Mouse (Mus musculus): ENCODE results near the gene Slc16a10. TPM values are rescaled to one million over a fixed set of nuclear protein-coding genes. Genes with fewer than 3 reads are reported as not detected.

Gene Slc16a10
- total RNA-seq, 2 experiments from 2014 or later = 30.0 to 33.6 TPM

DNA sequence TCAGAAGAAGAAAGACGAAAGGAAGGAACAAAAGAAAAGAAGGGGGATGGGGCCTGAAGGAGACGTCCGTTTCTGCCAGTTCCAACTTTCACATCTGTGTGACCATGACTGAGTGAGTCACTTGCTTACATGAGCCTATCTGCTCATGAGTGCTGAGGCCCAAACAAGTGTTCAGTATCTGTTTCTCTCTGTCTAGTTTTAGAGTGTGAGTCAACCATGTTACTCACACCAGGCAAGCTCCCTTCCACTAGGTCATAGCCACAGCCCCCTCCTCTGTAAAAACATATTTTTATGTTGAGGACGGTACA, 10.4 kb upstream of the Slc16a10 start:
- DNase-seq = no peak
- intact Hi-C loops (cut with DNase I; ENCODE audit: low total_unique reads) = no loop called here

DNA sequence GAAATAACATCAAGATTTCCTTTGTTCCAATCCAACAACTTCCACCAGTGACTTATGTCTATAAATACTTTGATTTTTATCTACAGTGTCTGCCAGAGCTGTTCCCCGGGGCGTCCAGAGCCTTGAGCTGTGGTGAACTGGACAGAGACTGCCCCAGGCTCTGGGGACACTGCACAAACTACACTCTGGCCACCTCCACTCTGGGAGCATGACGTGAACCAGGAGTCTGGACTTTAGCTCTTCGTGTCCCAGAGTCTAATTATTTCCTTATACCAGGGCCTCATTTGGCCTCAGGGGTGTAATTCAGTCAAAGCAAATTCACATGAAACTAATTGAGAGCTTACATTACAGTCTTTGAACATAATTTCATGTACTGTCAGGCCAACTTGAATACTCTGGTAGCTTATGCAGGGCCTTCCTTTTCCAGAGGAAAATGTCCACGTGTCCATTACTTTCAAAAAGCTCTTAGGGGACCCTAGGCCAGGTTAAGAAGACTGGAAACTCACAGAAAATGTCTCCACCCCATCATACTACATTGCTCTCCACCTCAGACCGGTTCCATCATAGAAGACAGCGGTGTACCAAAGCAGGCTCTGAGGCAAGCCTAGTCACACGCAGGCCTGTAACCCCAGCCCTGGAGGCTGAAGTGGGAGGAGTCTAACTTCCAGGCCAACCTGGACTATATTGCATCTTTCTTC, 9.9 kb upstream of the Slc16a10 start:
- intact Hi-C loops (cut with DNase I; ENCODE audit: low total_unique reads) = no loop called here
- no peak for DNase-seq

DNA sequence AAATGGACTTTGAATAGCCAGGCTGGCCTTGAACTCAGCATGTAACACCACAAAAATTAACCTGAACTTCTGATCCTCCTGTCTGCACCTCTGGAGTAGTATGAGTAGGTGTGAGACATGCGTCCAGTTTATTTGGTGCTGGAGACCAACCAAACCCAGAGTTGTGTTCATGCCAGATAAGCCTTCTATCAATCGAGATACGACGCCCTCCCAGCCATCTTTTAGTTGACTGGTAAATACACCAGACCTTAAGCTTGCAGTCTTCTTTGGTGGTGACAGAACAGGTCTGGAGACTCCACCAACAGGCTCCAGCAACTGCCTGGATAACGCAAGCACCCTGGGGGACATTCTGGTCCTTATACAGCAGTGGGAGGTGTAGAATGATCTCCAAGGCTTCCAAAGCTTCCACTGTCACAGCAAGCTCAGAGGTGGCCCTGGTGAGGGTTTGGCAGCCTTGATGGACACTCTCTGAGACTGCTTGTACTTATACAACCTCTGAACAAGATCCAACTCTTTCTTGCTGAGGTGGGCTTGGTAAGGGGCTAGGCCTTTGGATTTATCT, 7.6 kb upstream of the Slc16a10 start:
- no peak for DNase-seq
- intact Hi-C loops (cut with DNase I; ENCODE audit: low total_unique reads) = no loop called here

- intact Hi-C loops (cut with DNase I; ENCODE audit: low total_unique reads) = no loop called here
- no peak for DNase-seq
These were observed 5.4 kb upstream of the Slc16a10 start for GRCm38 (mm10) chr10:40147325-40148059.

DNA sequence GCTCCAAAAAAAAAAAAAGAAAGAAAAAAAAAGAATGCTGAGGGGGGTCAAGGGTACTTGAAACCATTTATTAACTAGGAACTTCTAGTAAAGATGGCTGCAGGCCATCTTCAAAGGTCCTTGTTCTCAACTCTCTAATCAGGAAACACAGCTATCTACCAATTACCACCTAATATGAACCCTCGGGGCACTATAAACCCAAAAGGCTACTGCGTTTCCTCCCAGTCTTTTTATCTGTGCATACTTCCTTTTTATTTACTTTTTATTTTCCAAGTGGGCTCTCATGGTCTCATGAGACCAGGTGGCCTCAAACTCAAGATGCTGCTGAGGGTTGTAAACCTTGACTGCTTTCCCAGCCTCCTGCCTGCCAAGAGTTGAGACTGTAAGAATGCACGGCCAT, 4.4 kb upstream of the Slc16a10 start:
- no peak for DNase-seq
- intact Hi-C loops (cut with DNase I; ENCODE audit: low total_unique reads) = no loop called here

GRCm38 (mm10) chr10:40144815-40145214, 2.8 kb upstream of the Slc16a10 start:
- DNase-seq = no peak
- intact Hi-C loops (cut with DNase I; ENCODE audit: low total_unique reads) = no loop called here

DNA sequence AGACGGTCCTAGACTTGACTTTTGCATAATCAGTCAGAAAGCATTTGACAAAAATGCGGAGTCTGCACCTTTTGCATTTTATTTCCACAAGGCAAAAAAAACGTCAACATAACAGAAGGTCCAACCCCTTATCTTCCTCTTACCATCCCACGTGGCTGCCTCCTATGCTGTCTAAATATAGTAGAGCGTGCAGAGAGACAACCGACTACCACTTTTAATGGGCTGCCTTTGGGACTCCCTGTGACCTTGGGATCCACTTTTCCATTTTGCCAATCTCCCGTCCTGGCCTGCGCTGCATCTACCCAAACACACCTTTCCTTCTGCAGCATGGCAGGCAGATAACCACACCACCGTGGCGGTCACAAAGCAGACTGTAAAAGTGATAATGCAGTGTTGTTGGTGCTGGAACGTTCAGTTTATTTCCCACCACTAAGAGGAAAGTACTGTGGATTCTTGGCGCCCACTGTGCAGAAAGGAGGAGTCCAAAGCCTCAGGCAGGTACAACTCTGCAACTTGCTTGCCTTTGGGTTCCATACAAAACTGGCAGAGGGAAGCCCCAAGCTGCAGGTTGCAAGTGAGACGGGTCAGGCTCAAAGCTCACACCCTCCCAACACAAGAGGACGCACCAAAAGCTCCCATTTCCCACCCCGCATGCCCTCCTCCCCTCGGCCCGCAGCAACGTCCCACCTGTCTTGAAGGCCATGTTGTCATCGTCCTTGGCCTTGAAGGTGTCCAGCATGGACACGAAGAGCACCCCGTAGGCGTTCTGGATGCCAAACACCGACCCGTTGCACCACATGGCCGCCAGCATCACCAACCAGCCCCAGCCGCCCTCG, 824 bp downstream of the Slc16a10 start:
- intact Hi-C loops (cut with DNase I; ENCODE audit: low total_unique reads) = no loop called here
- no peak for DNase-seq

DNA sequence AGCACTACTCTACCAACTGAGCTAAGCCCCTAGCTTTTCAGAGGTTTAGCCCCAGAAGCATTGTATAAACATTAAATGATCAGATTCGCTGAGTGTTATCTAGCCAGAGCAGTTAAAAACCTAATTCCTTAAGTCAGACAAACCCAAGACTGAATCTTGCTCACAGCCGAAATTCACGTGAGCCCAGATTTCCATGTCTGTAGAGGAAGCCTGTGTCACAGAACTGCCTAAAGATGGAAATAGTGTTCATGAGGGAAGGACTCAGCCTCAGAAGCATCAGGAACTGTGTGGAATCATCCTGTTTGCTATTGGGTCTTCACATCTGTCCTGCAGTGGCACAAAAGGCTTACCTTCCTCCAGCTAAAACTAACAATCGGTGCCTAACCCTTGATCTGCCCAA, 2.4 kb downstream of the Slc16a10 start:
- no peak for DNase-seq
- intact Hi-C loops (cut with DNase I; ENCODE audit: low total_unique reads) = loop anchor here (10.0 kb wide), 1 partner anchor 75 kb away; no protein-coding TSS in a partner anchor

- no peak for DNase-seq
- intact Hi-C loops (cut with DNase I; ENCODE audit: low total_unique reads) = loop anchor here (10.0 kb wide), 1 partner anchor 71 kb away; no protein-coding TSS in a partner anchor
These were observed 6.0 kb downstream of the Slc16a10 start for GRCm38 (mm10) chr10:40135807-40136778.

DNA sequence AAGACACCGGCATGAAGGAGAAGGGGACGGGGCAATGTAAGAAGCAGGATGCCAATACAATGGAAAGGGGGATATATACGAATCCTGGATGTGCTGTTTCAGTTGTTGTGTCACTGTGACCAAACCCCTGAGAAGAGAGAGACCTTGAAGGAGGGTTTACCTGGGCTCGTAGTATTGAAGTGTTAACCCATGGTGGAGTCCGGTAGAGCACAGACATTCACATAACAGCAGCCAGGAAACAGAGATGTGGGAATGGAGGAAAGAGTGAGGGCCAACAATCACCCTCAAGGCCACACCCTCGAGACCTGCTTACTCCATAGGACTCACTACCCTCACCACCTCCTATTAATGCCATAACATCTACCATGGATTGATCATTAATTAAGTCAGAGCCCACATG, 7.2 kb downstream of the Slc16a10 start:
- no peak for DNase-seq
- intact Hi-C loops (cut with DNase I; ENCODE audit: low total_unique reads) = loop anchor here (10.0 kb wide), 1 partner anchor 70 kb away; no protein-coding TSS in a partner anchor

- no peak for DNase-seq
- intact Hi-C loops (cut with DNase I; ENCODE audit: low total_unique reads) = loop anchor here (10.0 kb wide), 1 partner anchor 69 kb away; no protein-coding TSS in a partner anchor
These were observed 8.4 kb downstream of the Slc16a10 start for GRCm38 (mm10) chr10:40133636-40134035.

GRCm38 (mm10) chr10:40131690-40132418, 10.2 kb downstream of the Slc16a10 start:
- no peak for DNase-seq
- intact Hi-C loops (cut with DNase I; ENCODE audit: low total_unique reads) = loop anchor here (10.0 kb wide), 1 partner anchor 67 kb away; no protein-coding TSS in a partner anchor

GRCm38 (mm10) chr10:40130126-40130525, 11.9 kb downstream of the Slc16a10 start:
- intact Hi-C loops (cut with DNase I; ENCODE audit: low total_unique reads) = loop anchor here (10.0 kb wide), 1 partner anchor 65 kb away; no protein-coding TSS in a partner anchor
- no peak for DNase-seq

- intact Hi-C loops (cut with DNase I; ENCODE audit: low total_unique reads) = no loop called here
- DNase-seq = no peak
These were observed 12.9 kb downstream of the Slc16a10 start for GRCm38 (mm10) chr10:40129134-40129533.

GRCm38 (mm10) chr10:40128497-40128896, 13.6 kb downstream of the Slc16a10 start:
- intact Hi-C loops (cut with DNase I; ENCODE audit: low total_unique reads) = no loop called here
- no peak for DNase-seq

DNA sequence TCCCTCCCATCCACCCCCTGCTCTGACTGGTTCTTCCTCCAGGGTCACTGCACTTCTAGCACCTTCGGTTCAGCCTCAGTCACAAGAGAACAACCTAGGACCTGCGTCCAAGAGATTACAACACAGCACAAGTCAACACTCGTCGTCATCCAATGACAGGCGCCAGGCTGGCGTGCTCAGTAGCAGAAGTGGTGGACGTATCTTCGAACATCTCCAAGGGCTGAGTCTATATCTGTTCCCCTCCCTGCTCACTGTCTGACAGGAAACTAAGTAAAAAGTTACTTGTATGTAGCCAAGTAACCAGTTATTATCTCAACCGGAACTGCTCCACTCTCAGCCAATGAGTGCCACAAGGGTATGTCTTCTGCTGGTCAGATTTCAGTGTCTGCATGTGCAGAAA, 16.9 kb downstream of the Slc16a10 start:
- DNase-seq = no peak
- intact Hi-C loops (cut with DNase I; ENCODE audit: low total_unique reads) = no loop called here

GRCm38 (mm10) chr10:40124570-40124969, 17.5 kb downstream of the Slc16a10 start:
- intact Hi-C loops (cut with DNase I; ENCODE audit: low total_unique reads) = no loop called here

GRCm38 (mm10) chr10:40124096-40124495, 18.0 kb downstream of the Slc16a10 start:
- intact Hi-C loops (cut with DNase I; ENCODE audit: low total_unique reads) = no loop called here
- DNase-seq = no peak

More at GRCm38 (mm10) chr10:40124570-40124969, 17.5 kb downstream of the Slc16a10 start:
- no peak for DNase-seq
